Mouse (Mus musculus) hindbrain, embryonic 16.5 days (tissue): Measurements from ENCODE around the gene Haus6. TPM values are rescaled to one million over a fixed set of nuclear protein-coding genes. Genes with fewer than 3 reads are reported as not detected.

Experiments
- ATAC-seq: fragments of 200-750 bp; cut with Nextera tagmentation; 2 replicates; pipeline ENCODE4 v1.8.0; 2017; ENCODE audit warnings: moderate TSS enrichment, moderate library complexity
- H3K27ac ChIP-seq: fragments of 300-500 bp; sonication (generic); 2 replicates; pipeline ENCODE4 v1.5.1; 2014; ENCODE audit warnings: low read depth, mild to moderate bottlenecking, control low read depth, low read length, moderate library complexity
- H3K27me3 ChIP-seq: fragments of 300-500 bp; sonication (generic); replicated peaks from 2 replicates; pipeline ENCODE4 v1.6.1; 2014; ENCODE audit warnings: low read length; ENCODE audit not compliant: control insufficient read depth, insufficient read depth
- H3K36me3 ChIP-seq: fragments of 300-500 bp; sonication (generic); 2 replicates; pipeline ENCODE4 v1.6.1; 2014; ENCODE audit warnings: mild to moderate bottlenecking, low read length, moderate library complexity, mixed read lengths; ENCODE audit not compliant: control insufficient read depth, insufficient read depth
- H3K4me1 ChIP-seq: fragments of 300-500 bp; sonication (generic); 2 replicates; pipeline ENCODE4 v1.6.1; 2014; ENCODE audit warnings: low read depth, low read length; ENCODE audit not compliant: control insufficient read depth, insufficient read depth
- H3K4me2 ChIP-seq: fragments of 300-500 bp; sonication (generic); 2 replicates; pipeline ENCODE4 v1.6.1; 2014; ENCODE audit warnings: mild to moderate bottlenecking, low read length, control low read depth, moderate library complexity
- H3K4me3 ChIP-seq: fragments of 300-500 bp; sonication (generic); 2 replicates; pipeline ENCODE4 v1.5.1; 2014; ENCODE audit warnings: mild to moderate bottlenecking, low read length, control low read depth, moderate library complexity
- H3K9ac ChIP-seq: fragments of 300-500 bp; sonication (generic); 2 replicates; pipeline ENCODE4 v1.6.1; 2014; ENCODE audit warnings: low read depth, mild to moderate bottlenecking, control low read depth, low read length, moderate library complexity
- H3K9me3 ChIP-seq: fragments of 300-500 bp; sonication (generic); 2 replicates; pipeline ENCODE4 v1.6.1; 2014; ENCODE audit warnings: mild to moderate bottlenecking, low read length, moderate library complexity; ENCODE audit not compliant: control insufficient read depth
- WGBS: fragments of 180-500 bp; shearing (Covaris S2); extraction: QIAGEN DNeasy Blood & Tissue Kit; methylation state at CpG from one replicate; pipeline ENCODE4 v1.1.7; 2014; 5-methylcytosine and 5-hydroxymethylcytosine counted together
- polyA plus RNA-seq: library from polyadenylated mRNA; unstranded; fragments of >200 nt; fragmentation: Nextera tagmentation; extraction: Ambion mirVana; gene quantifications from 2 replicates; pipeline ENCODE4 v1.2.1, GENCODE M21; 2015

Gene Haus6
- polyA plus RNA-seq, 1 experiment from 2014 or later, result 5.0 TPM

- no peaks in the 10 kb centered on the region for H3K27me3 ChIP-seq
Observed at GRCm38 (mm10) chr4:86580056-86580455, 31.8 kb downstream of the Haus6 start.

GRCm38 (mm10) chr4:86576630-86577225 lies 35.1 kb downstream of the Haus6 start:
- H3K4me1 ChIP-seq, result peaks cover 18% of the 10 kb centered on the region
- H3K4me2 ChIP-seq, result peak overlapping the region; percentile 93
- 8% methylated on average over 11 of the region's 11 CpGs for WGBS
- peak overlapping the region; percentile 94 for H3K27ac ChIP-seq
- H3K9ac ChIP-seq, result peak overlapping the region; percentile 92
- ATAC-seq, result no peak
- peak overlapping the region; percentile 72 for H3K4me3 ChIP-seq
- H3K9me3 ChIP-seq, result no peaks in the 10 kb centered on the region
- H3K27me3 ChIP-seq, result no peaks in the 10 kb centered on the region
- H3K36me3 ChIP-seq, result no peaks in the 10 kb centered on the region

More at GRCm38 (mm10) chr4:86580056-86580455, 31.8 kb downstream of the Haus6 start:
- Histone ChIP-seq H3K9ac (no peak overlapping the region), H3K4me2 (no peak overlapping the region), H3K9me3 (no peaks in the 10 kb centered on the region), H3K4me1 (peaks cover 18% of the 10 kb centered on the region), H3K27ac (no peak overlapping the region), H3K4me3 (no peak overlapping the region), H3K36me3 (peaks cover 3% of the 10 kb centered on the region; the same call in 1 of the 2 replicates)
- ATAC-seq, result no peak
- 53% methylated on average over 4 of the region's 4 CpGs for WGBS

DNA sequence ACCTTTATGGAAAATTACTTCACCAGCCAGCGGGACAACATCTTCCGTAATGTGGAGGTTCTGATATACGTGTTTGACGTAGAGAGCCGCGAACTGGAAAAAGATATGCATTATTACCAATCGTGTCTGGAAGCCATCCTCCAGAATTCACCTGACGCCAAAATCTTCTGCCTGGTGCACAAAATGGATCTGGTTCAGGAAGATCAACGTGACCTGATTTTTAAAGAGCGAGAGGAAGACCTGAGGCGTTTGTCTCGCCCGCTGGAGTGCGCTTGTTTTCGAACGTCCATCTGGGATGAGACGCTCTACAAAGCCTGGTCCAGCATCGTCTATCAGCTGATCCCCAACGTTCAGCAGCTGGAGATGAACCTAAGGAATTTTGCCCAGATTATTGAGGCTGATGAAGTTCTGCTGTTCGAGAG lies 35.7 kb downstream of the Haus6 start:
- no peaks in the 10 kb centered on the region for H3K9me3 ChIP-seq
- H3K27me3 ChIP-seq, result no peaks in the 10 kb centered on the region
- peak overlapping the region; percentile 94 for H3K27ac ChIP-seq
- no peak for ATAC-seq
- peaks cover 18% of the 10 kb centered on the region for H3K4me1 ChIP-seq
- H3K4me2 ChIP-seq, result peak overlapping the region; percentile 93
- peak overlapping the region; percentile 72 for H3K4me3 ChIP-seq
- H3K9ac ChIP-seq, result peak overlapping the region; percentile 92
- under 1% methylated on average over 20 of the region's 20 CpGs for WGBS
- H3K36me3 ChIP-seq, result no peaks in the 10 kb centered on the region

DNA sequence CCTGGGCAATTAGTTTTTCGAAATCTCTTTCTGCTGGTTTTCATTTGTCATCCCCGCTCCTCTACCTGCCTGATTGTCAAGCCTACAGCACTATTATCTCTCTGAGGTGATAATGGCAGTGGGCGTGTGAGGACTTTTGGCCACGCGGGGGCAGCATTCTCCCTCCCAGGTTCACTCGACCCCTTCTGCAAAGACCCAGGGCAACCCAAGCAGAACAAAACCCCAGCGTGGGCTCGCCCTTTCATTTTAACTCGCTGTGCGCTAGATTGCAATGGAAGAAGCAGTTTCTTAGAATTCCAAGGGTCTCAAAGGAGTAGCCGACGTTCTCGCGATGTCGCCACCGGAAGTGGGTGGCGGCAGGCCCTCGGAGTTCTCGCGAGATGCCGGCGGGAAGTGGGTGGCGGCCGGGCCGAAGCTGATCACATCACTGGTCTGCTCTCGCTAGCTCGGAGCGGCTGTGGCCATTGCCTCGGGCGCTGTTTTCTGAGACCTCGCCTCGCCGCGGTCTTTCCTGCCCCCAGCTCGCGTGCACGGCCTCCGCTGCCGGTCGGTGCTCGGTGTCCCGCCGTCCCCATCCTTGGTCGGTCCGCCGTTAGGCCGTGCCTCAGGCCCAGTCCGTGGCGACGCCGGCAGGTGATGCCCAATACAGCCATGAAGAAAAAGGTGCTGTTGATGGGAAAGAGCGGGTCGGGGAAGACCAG lies 36.4 kb downstream of the Haus6 start, which contains the start of gene Rraga:
Gene Rraga, plus strand, starts transcription at position 386 of the 701 bp plus-strand sequence.
- no peaks in the 10 kb centered on the region for H3K27me3 ChIP-seq
- H3K4me3 ChIP-seq, result peak within 1 kb of the TSS; percentile 72
- no peaks in the 10 kb centered on the region for H3K9me3 ChIP-seq
- H3K27ac ChIP-seq, result peak within 1 kb of the TSS; percentile 94
- peaks cover 18% of the 10 kb centered on the region for H3K4me1 ChIP-seq
- no peaks in the 10 kb centered on the region for H3K36me3 ChIP-seq
- ATAC-seq, result peak; percentile 98
- peak within 1 kb of the TSS; percentile 93 for H3K4me2 ChIP-seq
- H3K9ac ChIP-seq, result peak within 1 kb of the TSS; percentile 92
- under 1% methylated on average over 53 of the region's 53 CpGs for WGBS

GRCm38 (mm10) chr4:86574939-86575282 lies 36.9 kb downstream of the Haus6 start:
- peak; percentile 51 for ATAC-seq
- 8% methylated on average over 6 of the region's 6 CpGs for WGBS
- Histone ChIP-seq H3K27me3 (no peaks in the 10 kb centered on the region), H3K9me3 (no peaks in the 10 kb centered on the region), H3K27ac (peak overlapping the region; percentile 94), H3K36me3 (no peaks in the 10 kb centered on the region), H3K9ac (peak overlapping the region; percentile 92), H3K4me2 (peak overlapping the region; percentile 61), H3K4me3 (peak overlapping the region; percentile 72), H3K4me1 (peaks cover 18% of the 10 kb centered on the region)

DNA sequence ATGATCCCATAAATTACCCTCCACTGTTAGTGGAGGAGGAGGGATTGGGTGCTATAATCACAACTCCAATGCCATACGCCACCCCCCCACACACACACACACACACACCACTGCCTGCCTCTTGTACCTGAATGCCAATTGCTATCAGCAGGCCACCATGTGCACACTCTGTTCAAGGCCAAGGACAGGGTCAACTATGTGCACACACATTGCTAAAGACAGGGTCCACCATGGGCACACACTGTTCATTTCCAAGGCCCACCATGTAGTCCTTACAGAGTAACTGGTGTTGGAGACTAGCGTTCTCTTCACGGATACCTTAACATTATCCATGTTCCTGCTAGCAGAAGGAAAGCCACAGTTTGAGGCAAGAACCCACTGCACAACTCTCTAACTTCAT lies 50.8 kb downstream of the Haus6 start:
- no peaks in the 10 kb centered on the region for H3K27me3 ChIP-seq
- ATAC-seq, result no peak

GRCm38 (mm10) chr4:86559006-86559405 lies 52.8 kb downstream of the Haus6 start:
- WGBS, result 76% methylated on average over 4 of the region's 4 CpGs
- no peak overlapping the region for H3K9ac ChIP-seq
- H3K27me3 ChIP-seq, result no peaks in the 10 kb centered on the region
- no peaks in the 10 kb centered on the region for H3K9me3 ChIP-seq
- no peak for ATAC-seq
- no peaks in the 10 kb centered on the region for H3K36me3 ChIP-seq
- H3K4me2 ChIP-seq, result no peak overlapping the region
- H3K4me1 ChIP-seq, result no peaks in the 10 kb centered on the region
- H3K4me3 ChIP-seq, result no peak overlapping the region
- no peak overlapping the region for H3K27ac ChIP-seq

More for the DNA sequence above, 50.8 kb downstream of the Haus6 start:
- Histone ChIP-seq H3K4me2 (no peak overlapping the region), H3K4me3 (no peak overlapping the region), H3K9me3 (no peaks in the 10 kb centered on the region), H3K36me3 (no peaks in the 10 kb centered on the region), H3K27ac (no peak overlapping the region), H3K4me1 (no peaks in the 10 kb centered on the region), H3K9ac (no peak overlapping the region)
- 92% methylated on average over 3 of the region's 3 CpGs for WGBS

DNA sequence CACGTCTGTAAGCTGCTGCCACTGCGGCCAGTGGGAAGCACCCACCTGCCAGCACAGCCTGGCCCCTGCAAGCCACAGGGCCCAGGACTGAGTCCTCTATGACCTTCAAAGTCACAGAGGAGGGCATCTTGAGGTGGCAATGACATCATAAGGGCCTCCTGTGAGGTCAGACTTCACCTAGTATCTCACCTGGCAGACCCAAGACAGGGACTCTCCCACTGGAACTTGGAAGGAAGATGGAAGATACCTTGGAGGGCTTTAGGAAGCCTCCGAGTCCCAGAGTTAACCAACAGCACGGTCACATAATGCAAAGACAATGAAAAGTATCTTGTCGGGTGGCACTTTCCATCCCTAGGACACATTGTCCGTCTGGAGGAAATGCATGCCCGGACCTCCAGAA lies 53.6 kb downstream of the Haus6 start, which contains the start of gene Saxo1:
Gene Saxo1, minus strand, starts transcription at position 101 of the 400 bp plus-strand sequence.
- Histone ChIP-seq H3K4me1 (no peaks in the 10 kb centered on the region), H3K9ac (no peak within 1 kb of the TSS), H3K27me3 (no peaks in the 10 kb centered on the region), H3K9me3 (no peaks in the 10 kb centered on the region), H3K4me3 (no peak within 1 kb of the TSS), H3K4me2 (no peak within 1 kb of the TSS), H3K36me3 (no peaks in the 10 kb centered on the region), H3K27ac (no peak within 1 kb of the TSS)
- no peak for ATAC-seq
- WGBS, result 92% methylated on average over 7 of the region's 7 CpGs

DNA sequence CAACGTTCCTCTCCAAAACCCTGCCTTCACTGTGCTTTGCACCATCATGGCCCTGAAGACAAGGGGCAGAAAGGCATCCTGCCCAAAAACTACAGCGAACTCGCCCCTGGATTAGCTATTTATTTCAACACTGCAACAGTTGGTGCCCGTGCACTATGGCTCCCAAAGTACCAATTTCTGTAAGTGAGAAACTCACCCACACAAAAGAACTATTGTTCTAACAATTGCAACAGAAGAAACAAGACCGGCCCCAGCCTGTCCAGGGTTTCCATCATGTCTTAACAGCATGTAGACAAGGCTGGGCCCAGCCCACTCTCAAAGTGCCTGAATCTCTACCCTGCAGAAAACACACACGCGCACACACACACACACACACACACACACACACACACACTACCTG lies 54.5 kb downstream of the Haus6 start:
- WGBS, result 71% methylated on average over 7 of the region's 7 CpGs

More for the DNA sequence above, 54.5 kb downstream of the Haus6 start:
- Histone ChIP-seq H3K4me1 (no peaks in the 10 kb centered on the region), H3K4me3 (no peak overlapping the region), H3K27ac (no peak overlapping the region), H3K9me3 (no peaks in the 10 kb centered on the region), H3K9ac (no peak overlapping the region), H3K4me2 (no peak overlapping the region), H3K36me3 (no peaks in the 10 kb centered on the region), H3K27me3 (no peaks in the 10 kb centered on the region)
- ATAC-seq, result no peak
